Mouse (Mus musculus) retina, postnatal 1 day (tissue): ENCODE data around the gene Trak1.

Experiments
- DNase-seq: peaks from one replicate; pipeline ENCODE4 v3.0.0-alpha.2; 2012

Trak1 gene

DNA sequence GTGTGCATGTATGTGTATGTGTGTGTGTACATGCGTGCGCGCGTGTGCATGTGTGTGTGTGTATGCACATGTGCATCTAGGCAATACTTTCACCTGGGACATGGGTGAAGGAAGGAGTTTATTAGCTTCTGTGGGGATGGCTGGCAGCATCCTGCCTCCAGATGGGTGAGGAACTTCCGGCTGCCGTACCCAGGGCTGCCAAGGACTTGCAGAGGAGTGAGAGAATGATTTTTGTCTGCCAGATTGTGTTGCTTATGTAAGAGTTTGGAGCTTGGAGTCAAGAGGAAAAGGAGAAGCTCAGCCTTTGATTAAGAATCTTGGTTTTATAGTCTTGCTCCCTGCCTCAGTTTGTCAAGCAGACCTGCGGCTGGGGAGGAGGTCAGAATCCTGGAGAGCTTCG lies 208.0 kb downstream of the Trak1 start:
- DNase-seq: no peak

DNA sequence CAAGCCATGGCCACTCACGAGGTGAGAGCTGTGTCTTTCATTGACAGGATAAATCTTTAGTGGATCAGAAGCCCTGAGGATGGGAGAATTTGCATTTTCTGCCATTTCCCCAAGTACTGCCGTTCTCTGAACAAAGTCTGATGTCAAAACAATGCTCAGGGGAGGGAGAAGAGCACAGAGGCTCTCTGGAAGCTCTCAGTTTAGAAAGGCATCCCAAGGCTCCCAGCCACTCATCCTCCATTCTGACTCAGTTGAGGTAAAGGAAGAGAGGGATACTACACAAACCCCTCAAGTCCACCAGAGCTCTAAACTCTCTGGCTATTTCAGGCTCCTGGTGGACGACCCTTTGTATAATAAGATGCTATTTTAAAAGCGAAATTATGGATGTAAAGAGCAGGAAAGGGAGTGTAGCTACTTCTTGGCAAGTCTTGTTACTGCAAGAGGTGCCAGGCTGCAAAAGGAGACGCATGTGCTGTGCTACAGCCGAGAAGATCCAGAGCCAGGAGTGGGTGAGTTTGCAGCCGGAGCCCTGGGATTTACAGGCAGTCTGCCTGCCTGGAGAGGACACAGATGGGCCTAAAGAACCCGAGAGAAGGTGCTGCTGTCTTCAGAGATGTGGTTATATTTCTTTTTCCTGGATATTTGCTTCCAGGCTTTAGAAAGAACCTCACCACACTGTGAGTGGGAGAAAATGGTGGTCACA lies 209.3 kb downstream of the Trak1 start:
- DNase-seq: no peak

- DNase-seq: no peak
Measured at GRCm38 (mm10) chr9:121511911-121512310, 214.6 kb downstream of the Trak1 start.

- DNase-seq: no peak
Measured at GRCm38 (mm10) chr9:121514462-121514861, 217.2 kb downstream of the Trak1 start.

- peak; percentile 29 for DNase-seq
Measured at GRCm38 (mm10) chr9:121520047-121520446, 222.7 kb downstream of the Trak1 start.
